Mouse (Mus musculus): ENCODE results near the gene Hbs1l. TPM values are rescaled to one million over a fixed set of nuclear protein-coding genes. Genes with fewer than 3 reads are reported as not detected.

The Hbs1l gene
- polyA plus RNA-seq, 1 experiment from 2014 or later, result 127 TPM

DNA sequence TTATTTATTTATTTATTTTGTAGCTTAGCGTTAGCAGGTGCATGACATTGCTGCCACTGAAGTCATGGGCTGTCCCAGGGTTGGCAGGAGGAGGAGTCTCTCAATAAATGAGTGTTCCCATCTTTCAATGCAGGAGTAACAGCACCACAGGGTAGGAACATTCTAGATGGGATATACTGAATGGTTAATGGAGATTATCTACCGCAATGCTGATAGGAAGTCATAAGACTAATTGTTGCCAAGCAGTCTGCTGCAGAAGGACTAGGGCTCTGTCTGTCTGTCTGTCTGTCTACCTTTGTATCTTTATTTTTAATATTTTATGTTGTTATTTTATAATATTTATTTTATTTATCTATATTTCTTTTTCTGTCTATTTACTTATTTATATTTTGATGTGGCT, 24.5 kb upstream of the Hbs1l start:
- WGBS, result 97% methylated on average over 2 of the region's 2 CpGs
- no peak for DNase-seq (ENCODE audit: extremely low spot score, low spot score)

GRCm38 (mm10) chr10:21271785-21272184, 24.0 kb upstream of the Hbs1l start:
- 79% methylated on average over 6 of the region's 6 CpGs for WGBS
- Histone ChIP-seq H3K4me1 (no peaks in the 10 kb centered on the region), H3K9me3 (no peaks in the 10 kb centered on the region), H3K36me3 (replicated peaks) (no peaks in the 10 kb centered on the region), H3K27me3 (ENCODE audit: poor library complexity, severe bottlenecking) (no peaks in the 10 kb centered on the region), H3K4me3 (no peak overlapping the region), H3K27ac (no peak overlapping the region)
- no peak for DNase-seq (ENCODE audit: extremely low spot score, low spot score)

More for the DNA sequence above, 24.5 kb upstream of the Hbs1l start:
- Histone ChIP-seq H3K4me1 (no peaks in the 10 kb centered on the region), H3K27ac (no peak overlapping the region), H3K27me3 (ENCODE audit: poor library complexity, severe bottlenecking) (no peaks in the 10 kb centered on the region), H3K4me3 (no peak overlapping the region), H3K9me3 (no peaks in the 10 kb centered on the region), H3K36me3 (replicated peaks) (no peaks in the 10 kb centered on the region)

DNA sequence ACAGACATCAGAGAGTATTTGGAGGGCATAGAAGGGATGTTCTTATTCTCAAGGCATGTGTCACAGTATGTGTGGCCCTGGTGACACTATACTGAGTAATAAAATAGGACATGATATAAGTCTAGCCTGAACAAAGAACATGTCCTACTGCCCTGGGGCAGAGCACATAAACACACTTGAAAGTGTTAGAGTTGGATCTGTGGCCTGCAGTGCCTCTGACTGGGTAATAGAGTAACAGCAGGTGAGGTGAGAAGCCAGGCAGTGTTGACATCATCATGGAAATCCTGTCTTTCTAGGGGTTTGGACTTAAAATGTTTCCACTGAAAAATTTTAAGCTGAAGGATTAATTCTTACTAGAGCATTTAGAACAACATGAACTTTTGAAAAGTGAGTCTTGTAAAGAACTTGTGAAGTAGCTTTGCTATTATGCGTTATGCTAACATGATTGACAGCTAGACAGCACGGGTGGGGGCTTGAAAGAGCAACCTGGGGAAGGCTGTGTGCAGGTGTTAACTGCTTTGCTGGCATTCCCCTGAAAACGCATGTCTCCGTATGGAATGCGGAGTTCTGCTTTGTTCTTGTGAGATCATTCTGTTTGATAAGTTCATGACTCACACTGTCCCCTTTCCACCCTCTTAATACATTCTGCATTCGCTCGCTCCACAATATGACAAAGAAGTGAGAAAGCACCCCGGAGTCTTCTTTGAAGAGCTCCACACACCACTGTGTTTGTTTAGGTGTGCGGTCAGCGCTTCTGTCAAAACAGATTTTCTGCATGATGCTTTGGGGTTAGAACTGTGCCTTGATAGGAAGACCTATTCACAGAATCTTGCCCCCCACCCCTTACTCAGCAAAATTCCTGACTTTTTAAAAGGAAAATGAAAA, 8.3 kb upstream of the Hbs1l start:
- no peaks in the 10 kb centered on the region for H3K27me3 ChIP-seq (ENCODE audit: poor library complexity, severe bottlenecking)
- H3K9me3 ChIP-seq, result no peaks in the 10 kb centered on the region
- no peaks in the 10 kb centered on the region for H3K36me3 ChIP-seq (replicated peaks)
- DNase-seq (ENCODE audit: extremely low spot score, low spot score), result no peak
- no peak overlapping the region for H3K4me3 ChIP-seq
- WGBS, result 64% methylated on average over 10 of the region's 10 CpGs
- no peak overlapping the region for H3K27ac ChIP-seq
- H3K4me1 ChIP-seq, result peaks cover 9% of the 10 kb centered on the region; the same call in 1 of the 2 replicates

- Histone ChIP-seq H3K4me3 (no peak overlapping the region), H3K27me3 (ENCODE audit: poor library complexity, severe bottlenecking) (no peaks in the 10 kb centered on the region), H3K9me3 (no peaks in the 10 kb centered on the region), H3K4me1 (peaks cover 15% of the 10 kb centered on the region), H3K27ac (no peak overlapping the region), H3K36me3 (replicated peaks) (no peaks in the 10 kb centered on the region)
- no peak for DNase-seq (ENCODE audit: extremely low spot score, low spot score)
- 32% methylated on average over 4 of the region's 4 CpGs for WGBS
Observed at GRCm38 (mm10) chr10:21291228-21291627, 4.6 kb upstream of the Hbs1l start.

DNA sequence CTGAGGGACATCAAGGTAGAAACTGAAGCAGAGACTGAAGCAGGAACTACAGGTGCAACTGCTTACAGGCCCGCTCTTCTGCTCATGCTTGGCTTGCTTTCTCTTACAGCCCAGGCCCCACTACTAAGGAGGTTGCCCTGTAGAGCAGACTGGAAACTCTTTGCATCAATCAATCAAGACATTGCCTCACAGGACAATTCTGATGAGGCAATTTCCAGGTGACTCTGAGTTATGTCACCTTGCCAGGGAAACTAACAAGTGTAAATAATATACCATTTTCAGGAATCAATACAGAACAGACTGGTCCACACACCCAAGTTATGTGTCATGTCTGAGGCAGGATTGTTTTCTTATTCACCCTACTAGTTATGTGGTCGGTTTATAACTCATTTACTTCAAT, 1.6 kb upstream of the Hbs1l start:
- Histone ChIP-seq H3K4me1 (peaks cover 26% of the 10 kb centered on the region), H3K27me3 (ENCODE audit: poor library complexity, severe bottlenecking) (no peaks in the 10 kb centered on the region), H3K27ac (no peak overlapping the region), H3K4me3 (no peak overlapping the region), H3K9me3 (no peaks in the 10 kb centered on the region), H3K36me3 (replicated peaks) (peaks cover 10% of the 10 kb centered on the region)
- no peak for DNase-seq (ENCODE audit: extremely low spot score, low spot score)
- WGBS, result 85% methylated on average over 2 of the region's 2 CpGs

GRCm38 (mm10) chr10:21295397-21295758, 401 bp upstream of the Hbs1l start:
- Histone ChIP-seq H3K4me3 (peak overlapping the region; percentile 97), H3K27ac (peak overlapping the region; percentile 91), H3K27me3 (ENCODE audit: poor library complexity, severe bottlenecking) (no peaks in the 10 kb centered on the region), H3K36me3 (replicated peaks) (peaks cover 22% of the 10 kb centered on the region), H3K9me3 (no peaks in the 10 kb centered on the region), H3K4me1 (peaks cover 26% of the 10 kb centered on the region)
- DNase-seq (ENCODE audit: extremely low spot score, low spot score), result no peak
- 51% methylated on average over 4 of the region's 4 CpGs for WGBS

DNA sequence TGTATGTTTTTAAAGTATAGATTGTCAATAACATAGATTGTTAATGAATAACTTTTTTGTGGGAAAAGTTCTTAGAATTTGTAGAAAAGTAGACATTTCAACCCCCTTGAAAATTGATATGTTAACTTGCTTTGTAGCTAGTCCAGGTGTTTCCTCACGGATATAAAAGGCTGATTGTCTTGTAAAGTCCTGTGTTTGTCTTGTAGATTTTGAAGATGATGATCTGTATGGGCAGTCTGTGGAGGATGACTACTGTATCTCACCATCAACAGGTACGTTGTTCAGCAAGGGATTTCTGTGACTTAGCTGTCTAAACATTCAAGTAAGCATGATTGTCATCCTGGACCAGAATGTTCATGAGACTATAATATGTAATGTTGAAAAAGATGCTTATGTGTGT, 3.2 kb downstream of the Hbs1l start:
- Histone ChIP-seq H3K4me3 (no peak overlapping the region), H3K27me3 (ENCODE audit: poor library complexity, severe bottlenecking) (no peaks in the 10 kb centered on the region), H3K4me1 (peaks cover 23% of the 10 kb centered on the region), H3K27ac (no peak overlapping the region), H3K36me3 (replicated peaks) (peaks cover 57% of the 10 kb centered on the region), H3K9me3 (no peaks in the 10 kb centered on the region)
- WGBS, result 93% methylated on average over 2 of the region's 2 CpGs
- DNase-seq (ENCODE audit: extremely low spot score, low spot score), result no peak

GRCm38 (mm10) chr10:21301822-21302221, 6.0 kb downstream of the Hbs1l start:
- peaks cover 14% of the 10 kb centered on the region for H3K4me1 ChIP-seq
- no peaks in the 10 kb centered on the region for H3K27me3 ChIP-seq (ENCODE audit: poor library complexity, severe bottlenecking)
- no peaks in the 10 kb centered on the region for H3K9me3 ChIP-seq
- no peak for DNase-seq (ENCODE audit: extremely low spot score, low spot score)
- WGBS, result 90% methylated on average over 7 of the region's 7 CpGs
- no peak overlapping the region for H3K4me3 ChIP-seq
- H3K27ac ChIP-seq, result no peak overlapping the region
- peaks cover 85% of the 10 kb centered on the region for H3K36me3 ChIP-seq (replicated peaks)

DNA sequence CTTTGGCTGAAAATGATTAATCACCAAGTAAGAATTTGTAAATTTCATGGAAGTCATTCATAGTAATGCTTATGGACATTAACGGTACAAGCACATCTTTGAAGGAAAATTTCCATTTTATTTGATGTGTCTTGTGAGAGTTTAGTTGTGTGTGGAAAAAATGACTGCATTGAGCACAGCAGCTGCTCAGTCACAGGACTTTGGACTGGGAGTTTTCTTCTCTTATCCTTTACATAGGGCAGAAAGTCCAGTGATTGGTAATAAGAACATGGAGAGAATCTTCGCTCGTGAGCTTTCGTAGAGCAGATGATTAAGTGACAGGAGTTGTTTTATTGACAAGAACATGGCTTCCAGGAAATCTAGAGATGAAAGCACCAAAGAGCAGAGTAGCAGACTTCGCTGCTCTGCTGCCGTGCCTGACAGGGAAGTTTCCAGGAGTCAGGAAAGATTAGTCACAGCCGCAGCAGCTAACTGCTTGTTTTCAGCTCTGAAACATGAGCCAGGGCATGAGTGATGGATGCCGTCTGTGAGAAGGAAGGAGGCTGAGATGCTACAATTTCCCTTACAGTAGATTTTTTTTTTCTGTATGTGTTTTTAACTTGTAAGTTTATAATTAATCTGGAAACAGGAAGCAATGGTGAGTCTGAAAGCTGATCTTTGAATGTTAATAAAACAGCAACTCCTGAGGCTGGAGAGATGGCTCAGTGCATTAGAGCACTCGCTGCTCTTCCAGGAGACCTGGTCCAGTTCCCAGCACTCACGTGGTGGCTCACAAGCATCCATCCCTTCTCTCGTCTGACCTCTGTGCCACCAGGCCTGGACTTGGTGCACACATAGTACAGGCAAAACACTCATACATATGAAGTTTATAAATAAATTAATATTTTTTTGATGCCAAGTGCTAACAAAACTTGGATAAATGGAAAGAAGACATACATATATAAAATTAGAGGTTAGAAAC, 9.2 kb downstream of the Hbs1l start:
- H3K27me3 ChIP-seq (ENCODE audit: poor library complexity, severe bottlenecking), result no peaks in the 10 kb centered on the region
- no peaks in the 10 kb centered on the region for H3K4me1 ChIP-seq
- no peaks in the 10 kb centered on the region for H3K9me3 ChIP-seq
- peaks cover 80% of the 10 kb centered on the region for H3K36me3 ChIP-seq (replicated peaks)
- H3K4me3 ChIP-seq, result no peak overlapping the region
- 90% methylated on average over 11 of the region's 11 CpGs for WGBS
- H3K27ac ChIP-seq, result no peak overlapping the region
- DNase-seq (ENCODE audit: extremely low spot score, low spot score), result no peak

- H3K27ac ChIP-seq, result no peak overlapping the region
- no peaks in the 10 kb centered on the region for H3K9me3 ChIP-seq
- H3K4me1 ChIP-seq, result no peaks in the 10 kb centered on the region
- peaks cover 34% of the 10 kb centered on the region for H3K36me3 ChIP-seq (replicated peaks)
- WGBS, result 89% methylated on average over 4 of the region's 4 CpGs
- H3K27me3 ChIP-seq (ENCODE audit: poor library complexity, severe bottlenecking), result no peaks in the 10 kb centered on the region
- no peak overlapping the region for H3K4me3 ChIP-seq
- DNase-seq (ENCODE audit: extremely low spot score, low spot score), result no peak
Observed at GRCm38 (mm10) chr10:21313732-21314131, 18.0 kb downstream of the Hbs1l start.

DNA sequence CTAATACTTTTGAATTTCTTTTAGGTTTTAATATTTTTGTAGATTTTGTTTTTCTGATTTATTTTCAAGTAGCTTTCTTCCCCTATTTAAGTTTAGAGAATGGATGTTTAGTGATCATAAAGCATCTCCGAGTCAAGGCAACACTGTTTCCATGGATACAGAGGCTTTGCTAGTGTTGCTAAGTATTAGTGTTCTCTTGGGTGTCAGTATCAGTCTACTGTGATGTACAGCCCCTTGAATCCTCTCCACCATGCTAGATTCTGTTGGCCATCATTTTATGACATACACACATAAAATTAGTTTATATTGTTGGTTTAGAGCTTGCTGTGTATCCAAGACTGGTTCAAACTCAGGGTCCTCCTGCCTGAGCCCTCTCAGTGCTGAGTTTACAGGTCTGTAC, 20.3 kb downstream of the Hbs1l start:
- 90% methylated on average over 1 of the region's 1 CpGs for WGBS
- peaks cover 35% of the 10 kb centered on the region for H3K36me3 ChIP-seq (replicated peaks)

DNA sequence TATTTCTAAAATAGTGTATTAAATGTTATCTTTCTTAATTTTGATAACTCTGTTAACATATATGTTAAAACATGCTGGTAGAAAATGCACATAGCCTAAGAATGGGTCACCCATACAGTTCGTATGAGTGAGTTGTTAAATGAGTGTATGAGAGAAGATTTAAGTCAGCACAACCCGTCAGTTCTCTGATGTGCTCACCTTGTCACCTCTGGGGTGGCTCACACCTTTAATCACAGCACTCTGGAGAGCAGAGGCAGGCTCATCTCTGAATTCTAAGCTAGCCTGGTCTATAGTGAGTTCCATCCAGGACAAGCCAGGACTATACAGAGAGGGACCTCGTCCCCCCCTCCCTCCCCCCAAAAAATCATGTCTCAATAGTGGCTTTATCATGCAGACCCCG, 22.5 kb downstream of the Hbs1l start:
- H3K36me3 ChIP-seq (replicated peaks), result peaks cover 39% of the 10 kb centered on the region
- H3K4me3 ChIP-seq, result no peak overlapping the region
- no peak overlapping the region for H3K27ac ChIP-seq
- no peaks in the 10 kb centered on the region for H3K9me3 ChIP-seq
- no peaks in the 10 kb centered on the region for H3K4me1 ChIP-seq
- no peak for DNase-seq (ENCODE audit: extremely low spot score, low spot score)
- no peaks in the 10 kb centered on the region for H3K27me3 ChIP-seq (ENCODE audit: poor library complexity, severe bottlenecking)
- WGBS, result 93% methylated on average over 4 of the region's 4 CpGs

More for the DNA sequence above, 20.3 kb downstream of the Hbs1l start:
- Histone ChIP-seq H3K4me3 (no peak overlapping the region), H3K27ac (no peak overlapping the region), H3K27me3 (ENCODE audit: poor library complexity, severe bottlenecking) (no peaks in the 10 kb centered on the region), H3K9me3 (no peaks in the 10 kb centered on the region), H3K4me1 (no peaks in the 10 kb centered on the region)
- DNase-seq (ENCODE audit: extremely low spot score, low spot score), result no peak

DNA sequence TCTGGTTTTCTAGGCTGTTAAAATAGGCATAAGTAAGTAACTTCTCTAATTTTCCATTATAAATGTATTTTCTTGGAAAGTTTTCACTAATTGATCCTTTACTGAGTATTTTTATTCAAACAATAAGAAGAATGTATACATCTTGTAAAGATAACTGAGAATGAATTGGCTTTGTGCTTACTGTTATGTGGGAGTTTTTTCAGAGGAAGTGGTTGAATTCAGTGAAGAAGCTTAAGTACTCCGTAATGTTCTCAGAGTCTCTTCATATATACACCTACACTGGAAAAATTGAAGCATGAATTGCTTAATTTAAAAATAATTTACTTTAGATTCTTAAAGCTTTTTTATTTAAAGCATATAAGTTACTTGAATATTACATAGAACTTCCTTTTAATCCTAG, 23.2 kb downstream of the Hbs1l start:
- no peak overlapping the region for H3K27ac ChIP-seq
- H3K9me3 ChIP-seq, result no peaks in the 10 kb centered on the region
- H3K27me3 ChIP-seq (ENCODE audit: poor library complexity, severe bottlenecking), result no peaks in the 10 kb centered on the region
- no peak overlapping the region for H3K4me3 ChIP-seq
- no peaks in the 10 kb centered on the region for H3K4me1 ChIP-seq
- H3K36me3 ChIP-seq (replicated peaks), result peaks cover 34% of the 10 kb centered on the region
- DNase-seq (ENCODE audit: extremely low spot score, low spot score), result no peak
- WGBS, result 94% methylated on average over 1 of the region's 1 CpGs

Data from forebrain, embryonic 10.5 days (tissue).